Mouse (Mus musculus) testis, adult 2 months (tissue): Measurements from ENCODE around the gene Nck2. TPM values are rescaled to one million over a fixed set of nuclear protein-coding genes. Genes with fewer than 3 reads are reported as not detected.
"Not testable (repeated sequence)": the region's sequence is repeated elsewhere in the genome, so short reads cannot be mapped to it uniquely, and the experiment has no call there.

ENCODE experiments used
- H3K27ac ChIP-seq: fragments of 200-500 bp; 2 replicates; pipeline ENCODE4 v1.5.1; 2012; ENCODE audit warnings: low read depth, low read length; ENCODE audit not compliant: control insufficient read depth, insufficient read depth
- H3K27me3 ChIP-seq: fragments of 200-500 bp; 2 replicates; pipeline ENCODE4 v1.6.1; 2012; ENCODE audit warnings: mild to moderate bottlenecking, low read length, moderate library complexity; ENCODE audit not compliant: control insufficient read depth, insufficient read depth
- H3K36me3 ChIP-seq: fragments of 200-500 bp; 2 replicates; pipeline ENCODE4 v1.6.1; 2012; ENCODE audit warnings: mild to moderate bottlenecking, low read length; ENCODE audit not compliant: control insufficient read depth, insufficient read depth
- H3K4me1 ChIP-seq: fragments of 200-500 bp; 2 replicates; pipeline ENCODE4 v1.6.1; 2012; ENCODE audit warnings: low read length; ENCODE audit not compliant: control insufficient read depth, insufficient read depth
- H3K4me3 ChIP-seq: fragments of 200-500 bp; 2 replicates; pipeline ENCODE4 v1.5.1; 2012; ENCODE audit warnings: low read depth, mild to moderate bottlenecking, low read length, moderate library complexity, mixed read lengths; ENCODE audit not compliant: control insufficient read depth
- CTCF ChIP-seq: fragments of 200-500 bp; IDR thresholded peaks from 2 replicates; pipeline ENCODE4 v1.5.1; 2012; ENCODE audit warnings: low read depth, mild to moderate bottlenecking, inconsistent platforms, low read length, moderate library complexity; ENCODE audit not compliant: control insufficient read depth, insufficient read depth, insufficient replicate concordance
- POLR2A ChIP-seq: fragments of 200-500 bp; IDR thresholded peaks from 2 replicates; pipeline ENCODE4 v1.6.1; 2012; ENCODE audit warnings: low read depth, mild to moderate bottlenecking, inconsistent platforms, low read length, moderate library complexity; ENCODE audit not compliant: control insufficient read depth
- polyA plus RNA-seq: library from polyadenylated mRNA; depleted of rRNA; stranded (reverse); fragments of >200 nt; gene quantifications from 2 replicates; pipeline ENCODE4 v1.2.3, GENCODE M21; 2012

The Nck2 gene
- polyA plus RNA-seq, 1 experiment: 30.7 TPM

DNA sequence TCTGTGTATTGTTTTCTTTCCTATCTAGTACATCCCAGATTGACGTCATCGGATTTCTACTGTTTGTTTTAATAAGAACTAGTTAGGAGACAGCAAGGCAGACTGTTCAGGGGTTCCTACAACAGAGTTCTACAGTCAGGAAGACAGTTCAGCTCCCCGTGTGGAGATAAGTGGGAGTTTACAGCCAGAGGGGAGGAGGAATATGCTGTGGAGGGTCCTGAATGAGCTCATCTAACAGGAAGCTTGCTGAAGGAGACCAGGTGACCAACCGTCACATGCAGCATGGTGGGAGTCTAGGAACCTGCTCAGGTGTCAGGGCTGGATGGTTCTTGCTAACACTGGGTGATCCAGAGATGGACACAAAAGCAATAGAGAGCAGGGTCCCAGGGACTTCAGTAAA is 87.9 kb downstream of the Nck2 start:
- Histone ChIP-seq H3K4me1 (no peaks in the 10 kb centered on the region), H3K27me3 (no peaks in the 10 kb centered on the region), H3K27ac (no peak overlapping the region), H3K4me3 (no peak overlapping the region), H3K36me3 (no peaks in the 10 kb centered on the region)
- TF ChIP-seq CTCF (no peak), POLR2A (no peak)

DNA sequence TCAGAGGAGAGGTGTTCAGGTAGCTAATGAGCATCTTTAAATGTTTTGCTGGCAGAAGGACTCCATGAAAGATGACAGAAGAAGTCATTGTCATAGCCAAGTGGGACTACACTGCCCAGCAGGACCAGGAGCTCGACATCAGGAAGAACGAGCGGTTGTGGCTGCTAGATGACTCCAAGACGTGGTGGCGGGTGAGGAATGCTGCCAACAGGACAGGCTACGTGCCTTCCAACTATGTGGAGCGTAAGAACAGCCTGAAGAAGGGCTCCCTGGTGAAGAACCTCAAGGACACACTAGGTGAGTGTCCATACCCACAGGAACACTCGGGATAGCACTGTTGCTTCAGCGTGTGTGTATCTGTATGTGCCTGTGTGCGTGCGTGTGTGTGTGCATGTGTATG is 89.1 kb downstream of the Nck2 start:
- not testable (repeated sequence) for H3K4me3 ChIP-seq, H3K36me3 ChIP-seq, H3K27me3 ChIP-seq, H3K4me1 ChIP-seq, H3K27ac ChIP-seq

DNA sequence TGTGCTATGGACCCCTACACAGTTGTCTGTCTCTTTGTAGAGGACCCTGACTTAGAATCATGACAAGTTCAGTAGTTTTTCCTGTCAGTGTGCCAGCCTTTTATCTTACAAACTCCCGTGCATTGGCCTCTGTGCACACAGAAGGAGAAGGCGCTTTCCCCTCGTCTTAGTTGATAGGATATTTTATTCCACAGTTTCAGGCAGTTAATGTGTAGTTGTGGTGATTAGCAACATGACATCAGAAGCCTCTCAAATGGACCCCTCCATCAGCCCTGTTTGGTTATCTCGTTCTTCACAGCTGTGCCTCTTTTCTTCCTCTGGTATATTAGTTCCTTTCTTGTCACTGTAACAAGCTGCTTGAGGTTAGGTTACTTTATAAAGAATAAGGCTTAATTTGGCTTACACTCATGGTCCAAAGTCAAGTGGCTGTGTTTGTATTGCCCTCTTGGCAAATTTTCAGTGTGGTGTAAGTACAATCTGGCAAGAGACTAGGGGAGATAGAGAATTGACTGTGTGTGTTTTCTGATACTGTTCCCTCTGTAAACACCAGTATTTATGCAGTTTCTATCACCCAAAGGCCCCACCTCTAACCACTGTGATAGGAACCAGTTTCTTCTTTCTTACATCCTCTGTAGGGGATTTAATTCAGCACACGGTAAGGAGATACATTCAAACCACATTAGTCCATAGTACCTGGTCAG is 89.8 kb downstream of the Nck2 start:
- TF ChIP-seq POLR2A (no peak), CTCF (no peak)
- no peaks in the 10 kb centered on the region for H3K36me3 ChIP-seq
- H3K27ac ChIP-seq: no peak overlapping the region
- no peak overlapping the region for H3K4me3 ChIP-seq
- no peaks in the 10 kb centered on the region for H3K27me3 ChIP-seq
- no peaks in the 10 kb centered on the region for H3K4me1 ChIP-seq

DNA sequence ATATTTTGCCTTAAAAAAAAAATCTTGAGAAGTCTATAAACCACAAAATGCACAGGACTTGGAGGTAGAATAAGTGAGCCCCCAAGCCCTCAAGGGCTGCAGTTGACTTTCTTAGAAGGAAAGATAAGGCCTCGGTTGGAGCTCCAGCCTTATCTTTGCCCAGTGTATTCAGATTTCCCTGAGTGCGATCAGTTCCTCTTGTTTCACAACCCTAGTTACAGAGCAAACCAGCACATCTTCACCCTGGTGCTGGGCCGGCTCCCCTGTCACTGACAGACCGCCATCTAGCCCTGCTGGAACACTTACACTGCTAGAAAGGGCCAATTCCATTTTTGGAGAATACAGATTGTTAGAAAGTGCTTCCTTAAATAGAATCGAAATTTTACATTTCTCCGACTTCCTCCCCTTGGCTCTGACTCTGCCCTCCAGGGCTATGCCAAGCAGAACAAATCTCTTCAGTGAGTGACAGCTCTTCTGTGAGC is 91.2 kb downstream of the Nck2 start:
- TF ChIP-seq CTCF (no peak), POLR2A (no peak)
- H3K4me3 ChIP-seq: no peak overlapping the region
- H3K27me3 ChIP-seq: no peaks in the 10 kb centered on the region
- H3K36me3 ChIP-seq: no peaks in the 10 kb centered on the region
- H3K4me1 ChIP-seq: no peaks in the 10 kb centered on the region
- no peak overlapping the region for H3K27ac ChIP-seq

DNA sequence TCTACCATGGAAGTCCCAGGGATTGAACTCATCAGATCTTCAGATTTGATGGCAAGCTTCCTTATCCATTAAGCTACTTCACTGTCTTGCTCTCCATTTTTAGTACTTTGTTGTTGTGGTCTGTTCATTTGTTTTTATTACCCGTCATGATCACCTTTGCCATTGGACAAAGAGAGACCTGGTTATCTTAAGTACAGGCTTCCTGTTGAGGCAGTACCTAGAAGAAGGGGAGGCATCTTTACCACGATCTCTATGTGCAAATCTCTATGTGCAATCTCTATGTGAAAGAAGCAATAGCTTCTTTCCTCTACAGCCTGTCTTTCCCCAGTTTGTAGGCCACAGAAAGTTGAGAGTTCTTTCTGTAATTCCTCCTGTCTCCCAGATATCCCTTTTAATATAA is 91.9 kb downstream of the Nck2 start:
- Histone ChIP-seq H3K27me3 (no peaks in the 10 kb centered on the region), H3K36me3 (no peaks in the 10 kb centered on the region), H3K27ac (no peak overlapping the region), H3K4me3 (no peak overlapping the region), H3K4me1 (no peaks in the 10 kb centered on the region)
- TF ChIP-seq POLR2A: no peak
- no peak for TF ChIP-seq CTCF

DNA sequence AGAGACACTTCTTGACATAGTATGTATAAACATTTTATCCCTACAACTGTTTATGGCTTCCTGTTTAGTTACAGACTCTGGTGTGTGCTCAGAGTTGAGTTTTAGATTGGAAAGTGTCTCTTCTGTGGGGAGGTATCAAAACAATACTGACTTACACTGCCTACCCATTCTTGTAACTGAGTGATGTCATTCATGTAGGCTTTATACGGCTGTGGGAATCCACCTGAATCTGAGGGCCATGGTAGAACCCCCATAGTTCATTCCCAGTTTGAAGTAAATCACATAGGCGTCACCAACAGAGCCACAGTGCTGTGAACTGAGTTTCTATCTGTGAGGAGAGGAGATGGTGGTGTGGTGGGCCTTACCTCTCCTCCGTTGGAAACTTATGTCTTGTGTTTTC is 92.6 kb downstream of the Nck2 start:
- H3K4me3 ChIP-seq: no peak overlapping the region
- no peaks in the 10 kb centered on the region for H3K27me3 ChIP-seq
- H3K36me3 ChIP-seq: no peaks in the 10 kb centered on the region
- no peak overlapping the region for H3K27ac ChIP-seq
- TF ChIP-seq POLR2A: no peak
- no peak for TF ChIP-seq CTCF
- H3K4me1 ChIP-seq: no peaks in the 10 kb centered on the region

DNA sequence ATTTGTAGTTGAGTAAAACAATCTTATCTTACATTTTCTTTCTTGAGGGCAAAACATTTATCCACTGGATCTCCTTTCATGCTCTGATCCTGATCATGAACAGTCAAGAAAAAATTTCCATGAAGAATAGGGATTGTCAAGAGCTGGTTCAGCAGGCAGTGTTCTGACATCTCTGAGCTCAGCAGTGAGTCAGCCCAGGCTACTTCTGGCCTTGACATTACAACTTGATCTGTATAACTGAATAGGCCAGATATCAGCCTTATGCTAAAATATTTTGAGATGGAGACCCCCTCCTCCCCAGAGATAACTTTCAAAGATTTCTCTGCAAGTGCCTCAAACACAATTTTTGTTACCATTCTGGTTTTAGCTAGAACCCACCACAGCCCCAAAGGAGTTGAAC is 93.1 kb downstream of the Nck2 start:
- Histone ChIP-seq H3K4me3 (no peak overlapping the region), H3K4me1 (no peaks in the 10 kb centered on the region), H3K36me3 (no peaks in the 10 kb centered on the region), H3K27me3 (no peaks in the 10 kb centered on the region), H3K27ac (no peak overlapping the region)
- TF ChIP-seq CTCF (no peak), POLR2A (no peak)

DNA sequence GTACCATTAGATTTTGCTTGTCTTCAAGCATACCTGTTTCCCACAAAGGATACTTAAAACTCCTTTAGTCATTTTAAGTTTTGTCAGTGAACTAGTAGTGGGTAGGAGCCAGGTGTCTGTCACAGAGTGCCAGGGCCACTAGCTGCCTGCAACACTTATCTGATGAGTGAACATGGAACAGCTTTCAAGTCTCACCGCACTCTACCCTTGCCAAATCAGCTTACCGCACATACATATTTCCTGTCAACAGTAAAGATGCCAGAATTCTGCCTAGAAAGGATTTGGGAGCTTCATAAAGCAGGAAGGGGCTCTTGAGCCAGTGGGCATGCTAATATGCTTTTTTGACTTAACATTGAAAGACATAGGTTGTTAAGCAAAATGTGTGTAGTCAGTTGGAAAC is 94.3 kb downstream of the Nck2 start:
- Histone ChIP-seq H3K4me3 (no peak overlapping the region), H3K4me1 (no peaks in the 10 kb centered on the region), H3K36me3 (no peaks in the 10 kb centered on the region), H3K27ac (no peak overlapping the region), H3K27me3 (no peaks in the 10 kb centered on the region)
- TF ChIP-seq POLR2A (no peak), CTCF (no peak)
